Mouse (Mus musculus) small intestine, adult 2 months (tissue): ENCODE measurements at regions not wholly inside any gene's neighbourhood (a gene's known extent, or its start where the extent isn't known, plus 50 kb on each side); places are given as distances from the start of the nearest gene placed in this dataset.

Source experiments
- H3K27ac ChIP-seq: fragments of 200-500 bp; 2 replicates; pipeline ENCODE4 v1.5.1; 2012; ENCODE audit warnings: low read depth, low read length, control low read depth, inconsistent platforms; ENCODE audit not compliant: insufficient read depth
- H3K27me3 ChIP-seq: fragments of 200-500 bp; 2 replicates; pipeline ENCODE4 v1.6.1; 2012; ENCODE audit warnings: mild to moderate bottlenecking, moderate library complexity, low read length, inconsistent platforms; ENCODE audit not compliant: control insufficient read depth, insufficient read depth
- H3K36me3 ChIP-seq: fragments of 200-500 bp; 2 replicates; pipeline ENCODE4 v1.6.1; 2012; ENCODE audit warnings: mild to moderate bottlenecking, low read length, control low read depth, inconsistent platforms; ENCODE audit not compliant: control insufficient read depth, insufficient read depth
- H3K4me1 ChIP-seq: fragments of 200-500 bp; 2 replicates; pipeline ENCODE4 v1.6.1; 2012; ENCODE audit warnings: low read length, inconsistent platforms, mixed read lengths; ENCODE audit not compliant: control insufficient read depth, insufficient read depth, insufficient read length
- H3K4me3 ChIP-seq: fragments of 200-500 bp; 2 replicates; pipeline ENCODE4 v1.5.1; 2012; ENCODE audit warnings: low read depth, mild to moderate bottlenecking, control low read depth, inconsistent platforms, low read length, moderate library complexity
- CTCF ChIP-seq: fragments of 200-500 bp; IDR thresholded peaks from 2 replicates; pipeline ENCODE4 v1.5.1; 2012; ENCODE audit warnings: low read depth, mild to moderate bottlenecking, control low read depth, inconsistent platforms, low read length, moderate library complexity, mixed read lengths; ENCODE audit not compliant: insufficient replicate concordance, insufficient read length; ENCODE audit errors: extremely low read depth
- POLR2A ChIP-seq: fragments of 200-500 bp; IDR thresholded peaks from 2 replicates; pipeline ENCODE4 v1.6.1; 2012; ENCODE audit warnings: low read depth, mild to moderate bottlenecking, control low read depth, inconsistent platforms, low read length, moderate library complexity
- WGBS: fragments of 180-500 bp; shearing (Covaris S2); methylation state at CpG from one replicate; pipeline ENCODE4 v1.1.7; 2018; 5-methylcytosine and 5-hydroxymethylcytosine counted together

DNA sequence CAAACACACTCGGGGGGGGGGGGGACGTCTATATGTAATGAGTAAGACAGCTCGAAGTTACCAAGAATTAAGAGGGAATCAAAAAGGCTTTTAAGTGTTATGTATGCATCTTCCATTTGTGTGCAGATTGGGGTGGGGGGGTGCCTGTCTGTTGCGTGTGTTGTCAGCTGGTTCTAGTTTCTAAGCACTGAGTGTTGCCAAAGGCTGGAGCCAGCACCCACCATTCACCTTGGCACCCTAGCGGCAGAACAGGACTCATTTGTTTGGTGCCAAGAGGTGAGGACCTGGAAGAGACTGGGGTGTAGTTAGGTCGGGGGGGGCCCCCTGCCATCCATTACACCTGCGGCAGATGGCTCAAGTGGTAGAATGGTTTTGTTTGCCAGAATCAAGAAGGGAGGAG is 218.4 kb downstream of the Mef2c start:
- H3K4me1 ChIP-seq: 0 out of 2 replicates have a peak, but pooled peaks cover 2% of the 10 kb centered on the region
- no peak overlapping the region for H3K27ac ChIP-seq
- no peak overlapping the region for H3K4me3 ChIP-seq
- no peaks in the 10 kb centered on the region for H3K36me3 ChIP-seq
- 5% methylated on average over 7 of the region's 7 CpGs for WGBS
- TF ChIP-seq POLR2A (no peak), CTCF (no peak)
- peaks cover 72% of the 10 kb centered on the region for H3K27me3 ChIP-seq

DNA sequence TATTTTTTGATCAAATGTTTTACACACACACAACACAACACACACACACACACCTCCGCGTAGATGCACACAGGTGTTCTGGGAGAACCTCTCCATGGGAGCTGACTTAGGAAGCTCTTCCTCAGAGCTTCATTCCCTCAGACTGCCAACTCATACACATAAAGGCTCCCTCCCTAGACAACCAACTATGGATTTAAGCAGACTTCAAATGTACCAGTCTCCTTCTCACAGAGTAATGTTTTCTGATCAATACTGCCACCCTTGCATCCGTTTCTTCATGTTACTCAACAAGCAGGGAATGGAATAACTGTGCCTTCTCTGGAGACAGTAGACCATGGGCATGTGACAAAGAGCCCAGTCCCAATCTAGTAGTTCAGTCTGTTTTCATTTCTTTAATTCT is 219.0 kb downstream of the Mef2c start:
- 7% methylated on average over 3 of the region's 3 CpGs for WGBS
- H3K4me3 ChIP-seq: no peak overlapping the region
- 0 out of 2 replicates have a peak, but pooled peaks cover 2% of the 10 kb centered on the region for H3K4me1 ChIP-seq
- no peak overlapping the region for H3K27ac ChIP-seq
- H3K36me3 ChIP-seq: no peaks in the 10 kb centered on the region
- H3K27me3 ChIP-seq: peaks cover 71% of the 10 kb centered on the region
- no peak for TF ChIP-seq CTCF
- no peak for TF ChIP-seq POLR2A

DNA sequence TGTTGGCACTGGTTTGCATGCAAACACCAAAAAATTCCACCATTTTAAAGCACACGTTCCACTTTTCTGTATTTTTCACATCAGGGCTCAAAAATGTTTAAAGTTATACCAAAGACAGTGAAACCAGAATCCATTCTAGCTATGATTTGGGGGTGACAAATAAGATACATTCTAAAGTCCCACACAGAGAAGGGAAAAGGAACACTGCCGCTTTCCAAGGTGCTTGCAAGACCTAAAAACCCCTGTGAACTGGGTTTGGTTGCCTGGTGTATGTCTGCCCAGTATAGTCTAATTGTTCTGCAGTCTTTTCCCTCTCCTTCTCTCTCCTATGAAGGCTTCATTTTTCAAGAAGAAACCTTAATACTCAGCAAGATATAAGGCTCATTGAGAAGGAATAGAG is 219.6 kb downstream of the Mef2c start:
- Histone ChIP-seq H3K36me3 (no peaks in the 10 kb centered on the region), H3K4me1 (0 out of 2 replicates have a peak, but pooled peaks cover 2% of the 10 kb centered on the region), H3K27me3 (peaks cover 68% of the 10 kb centered on the region), H3K4me3 (no peak overlapping the region), H3K27ac (no peak overlapping the region)
- WGBS: 19% methylated on average over 2 of the region's 2 CpGs
- TF ChIP-seq POLR2A (no peak), CTCF (no peak)

DNA sequence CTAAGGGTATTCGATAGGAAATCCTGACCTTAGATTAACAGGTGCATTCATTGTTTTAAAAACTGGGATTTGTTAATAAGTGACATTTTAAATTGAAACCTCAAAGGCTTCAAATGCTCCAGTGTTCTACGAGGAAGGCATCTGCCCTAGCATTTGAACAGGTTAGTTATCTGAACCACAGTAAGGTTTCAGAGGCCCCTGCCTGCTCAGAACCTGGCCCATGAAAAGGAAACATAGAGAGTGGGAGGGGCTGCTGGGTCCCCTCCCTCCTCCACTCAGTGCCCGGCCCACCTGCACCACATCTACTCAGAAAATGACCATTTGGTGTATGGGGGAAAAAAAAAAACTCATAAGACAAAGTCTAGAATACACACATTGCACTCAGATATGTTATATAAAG is 220.4 kb downstream of the Mef2c start:
- Histone ChIP-seq H3K4me1 (0 out of 2 replicates have a peak, but pooled peaks cover 2% of the 10 kb centered on the region), H3K4me3 (no peak overlapping the region), H3K27me3 (peaks cover 67% of the 10 kb centered on the region), H3K27ac (no peak overlapping the region), H3K36me3 (no peaks in the 10 kb centered on the region)
- TF ChIP-seq POLR2A: no peak
- no peak for TF ChIP-seq CTCF
- 13% methylated on average over 3 of the region's 3 CpGs for whole genome bisulfite sequencing

GRCm38 (mm10) chr13:83724995-83725394 is 221.2 kb downstream of the Mef2c start:
- peaks cover 69% of the 10 kb centered on the region for H3K27me3 ChIP-seq
- no peak overlapping the region for H3K27ac ChIP-seq
- no peaks in the 10 kb centered on the region for H3K36me3 ChIP-seq
- TF ChIP-seq CTCF (peak; percentile 68; the same call in 1 of the 2 replicates), POLR2A (no peak)
- H3K4me3 ChIP-seq: no peak overlapping the region
- H3K4me1 ChIP-seq: peaks cover 5% of the 10 kb centered on the region
- 2% methylated on average over 11 of the region's 11 CpGs for WGBS

- Histone ChIP-seq H3K4me1 (peaks cover 8% of the 10 kb centered on the region), H3K36me3 (no peaks in the 10 kb centered on the region), H3K27me3 (peaks cover 70% of the 10 kb centered on the region), H3K27ac (no peak overlapping the region), H3K4me3 (no peak overlapping the region)
- no peak for TF ChIP-seq CTCF
- 12% methylated on average over 13 of the region's 13 CpGs for WGBS
These were observed 222.0 kb downstream of the Mef2c start for GRCm38 (mm10) chr13:83725831-83726230.

- WGBS: 13% methylated on average over 13 of the region's 13 CpGs
- Histone ChIP-seq H3K4me1 (peaks cover 8% of the 10 kb centered on the region), H3K4me3 (no peak overlapping the region), H3K27me3 (peaks cover 70% of the 10 kb centered on the region), H3K27ac (no peak overlapping the region), H3K36me3 (no peaks in the 10 kb centered on the region)
- no peak for TF ChIP-seq POLR2A
- TF ChIP-seq CTCF: no peak
These were observed 222.6 kb downstream of the Mef2c start for GRCm38 (mm10) chr13:83726346-83726975.
